Mouse (Mus musculus): ENCODE results near the gene Zdhhc4. TPM values are rescaled to one million over a fixed set of nuclear protein-coding genes. Genes with fewer than 3 reads are reported as not detected.
A peak's percentile ranks its signal among the peaks of the same experiment; 100 is the strongest.

The Zdhhc4 gene
- polyA plus RNA-seq, 1 experiment from 2014 or later: 71.3 TPM

GRCm38 (mm10) chr5:143359263-143359662 is 30.2 kb upstream of the Zdhhc4 start:
- Histone ChIP-seq H3K9me3 (no peaks in the 10 kb centered on the region), H3K4me3 (no peak overlapping the region), H3K27ac (replicated peaks) (no peak overlapping the region), H3K4me2 (no peak overlapping the region), H3K4me1 (replicated peaks) (peaks cover 17% of the 10 kb centered on the region), H3K36me3 (no peaks in the 10 kb centered on the region), H3K9ac (no peak overlapping the region), H3K27me3 (peaks cover 47% of the 10 kb centered on the region)
- 31% methylated on average over 7 of the region's 7 CpGs for WGBS
- no peak for ATAC-seq (ENCODE audit: low read depth)

GRCm38 (mm10) chr5:143357564-143357963 is 28.5 kb upstream of the Zdhhc4 start:
- ATAC-seq (ENCODE audit: low read depth): no peak
- 7% methylated on average over 28 of the region's 28 CpGs for WGBS
- peak overlapping the region; percentile 15 for H3K4me3 ChIP-seq
- peak overlapping the region; percentile 12; the same call in 1 of the 2 replicates for H3K9ac ChIP-seq
- no peaks in the 10 kb centered on the region for H3K36me3 ChIP-seq
- H3K4me1 ChIP-seq (replicated peaks): peaks cover 6% of the 10 kb centered on the region
- H3K27ac ChIP-seq (replicated peaks): no peak overlapping the region
- H3K27me3 ChIP-seq: peaks cover 38% of the 10 kb centered on the region
- peaks cover 3% of the 10 kb centered on the region; the same call in 1 of the 2 replicates for H3K9me3 ChIP-seq
- peak overlapping the region; percentile 46 for H3K4me2 ChIP-seq

- Histone ChIP-seq H3K4me1 (replicated peaks) (peaks cover 6% of the 10 kb centered on the region), H3K36me3 (no peaks in the 10 kb centered on the region), H3K9ac (peak within 1 kb of the TSS; percentile 12; the same call in 1 of the 2 replicates), H3K4me2 (peak within 1 kb of the TSS; percentile 46), H3K4me3 (peak within 1 kb of the TSS; percentile 15), H3K27me3 (peaks cover 38% of the 10 kb centered on the region), H3K27ac (replicated peaks) (no peak within 1 kb of the TSS), H3K9me3 (peaks cover 3% of the 10 kb centered on the region; the same call in 1 of the 2 replicates)
- ATAC-seq (ENCODE audit: low read depth): no peak
- 15% methylated on average over 17 of the region's 17 CpGs for WGBS
Measured at GRCm38 (mm10) chr5:143356686-143357388, 27.8 kb upstream of the Zdhhc4 start, which contains the start of gene Grid2ip. TSS of gene Grid2ip (plus strand) at chr5:143357338.

- Histone ChIP-seq H3K4me2 (no peak overlapping the region), H3K27ac (replicated peaks) (no peak overlapping the region), H3K36me3 (no peaks in the 10 kb centered on the region), H3K27me3 (peaks cover 38% of the 10 kb centered on the region), H3K4me1 (replicated peaks) (peaks cover 6% of the 10 kb centered on the region), H3K9me3 (peaks cover 5% of the 10 kb centered on the region; the same call in 1 of the 2 replicates), H3K9ac (no peak overlapping the region), H3K4me3 (no peak overlapping the region)
- no peak for ATAC-seq (ENCODE audit: low read depth)
- 39% methylated on average over 5 of the region's 5 CpGs for WGBS
Measured at GRCm38 (mm10) chr5:143356017-143356416, 27.0 kb upstream of the Zdhhc4 start.

- no peaks in the 10 kb centered on the region for H3K4me1 ChIP-seq (replicated peaks)
- ATAC-seq (ENCODE audit: low read depth): peak; percentile 50
- no peak overlapping the region for H3K9ac ChIP-seq
- no peaks in the 10 kb centered on the region for H3K36me3 ChIP-seq
- no peak overlapping the region for H3K4me3 ChIP-seq
- H3K27me3 ChIP-seq: no peaks in the 10 kb centered on the region; the same call in 1 of the 2 replicates
- H3K9me3 ChIP-seq: peaks cover 10% of the 10 kb centered on the region
- peak overlapping the region; percentile 42; the same call in 1 of the 2 replicates for H3K27ac ChIP-seq (replicated peaks)
- H3K4me2 ChIP-seq: no peak overlapping the region
- WGBS: 63% methylated on average over 8 of the region's 8 CpGs
Measured at GRCm38 (mm10) chr5:143346367-143346766, 17.3 kb upstream of the Zdhhc4 start.

- H3K27ac ChIP-seq (replicated peaks): no peak overlapping the region
- ATAC-seq (ENCODE audit: low read depth): no peak
- no peaks in the 10 kb centered on the region for H3K9me3 ChIP-seq
- H3K4me2 ChIP-seq: no peak overlapping the region
- WGBS: 54% methylated on average over 6 of the region's 6 CpGs
- no peak overlapping the region for H3K9ac ChIP-seq
- no peak overlapping the region for H3K4me3 ChIP-seq
- no peaks in the 10 kb centered on the region for H3K36me3 ChIP-seq
- peaks cover 15% of the 10 kb centered on the region for H3K27me3 ChIP-seq
- no peaks in the 10 kb centered on the region for H3K4me1 ChIP-seq (replicated peaks)
Measured at GRCm38 (mm10) chr5:143339603-143340002, 10.5 kb upstream of the Zdhhc4 start.

- ATAC-seq (ENCODE audit: low read depth): no peak
Measured at GRCm38 (mm10) chr5:143336559-143336958, 7.5 kb upstream of the Zdhhc4 start.

GRCm38 (mm10) chr5:143335089-143335460 is 6.0 kb upstream of the Zdhhc4 start:
- H3K9me3 ChIP-seq: no peaks in the 10 kb centered on the region
- no peak overlapping the region for H3K4me2 ChIP-seq
- peaks cover 2% of the 10 kb centered on the region for H3K4me1 ChIP-seq (replicated peaks)
- 78% methylated on average over 7 of the region's 7 CpGs for WGBS
- H3K36me3 ChIP-seq: 0 out of 2 replicates have a peak, but pooled peaks cover 3% of the 10 kb centered on the region
- H3K27ac ChIP-seq (replicated peaks): no peak overlapping the region
- peaks cover 15% of the 10 kb centered on the region for H3K27me3 ChIP-seq
- ATAC-seq (ENCODE audit: low read depth): no peak
- H3K9ac ChIP-seq: no peak overlapping the region
- no peak overlapping the region for H3K4me3 ChIP-seq

More at GRCm38 (mm10) chr5:143336559-143336958, 7.5 kb upstream of the Zdhhc4 start:
- H3K4me2 ChIP-seq: no peak overlapping the region
- peaks cover 15% of the 10 kb centered on the region for H3K27me3 ChIP-seq
- WGBS: 66% methylated on average over 6 of the region's 6 CpGs
- no peaks in the 10 kb centered on the region for H3K4me1 ChIP-seq (replicated peaks)
- H3K9ac ChIP-seq: no peak overlapping the region
- H3K27ac ChIP-seq (replicated peaks): no peak overlapping the region
- no peaks in the 10 kb centered on the region for H3K9me3 ChIP-seq
- no peak overlapping the region for H3K4me3 ChIP-seq
- 0 out of 2 replicates have a peak, but pooled peaks cover 3% of the 10 kb centered on the region for H3K36me3 ChIP-seq

GRCm38 (mm10) chr5:143334418-143335088 is 5.5 kb upstream of the Zdhhc4 start:
- H3K4me1 ChIP-seq (replicated peaks): peaks cover 7% of the 10 kb centered on the region
- ATAC-seq (ENCODE audit: low read depth): no peak
- no peak overlapping the region for H3K27ac ChIP-seq (replicated peaks)
- H3K4me3 ChIP-seq: no peak overlapping the region
- H3K4me2 ChIP-seq: no peak overlapping the region
- WGBS: 65% methylated on average over 14 of the region's 14 CpGs
- H3K27me3 ChIP-seq: peaks cover 15% of the 10 kb centered on the region
- H3K9ac ChIP-seq: peak overlapping the region; percentile 34; the same call in 1 of the 2 replicates
- H3K36me3 ChIP-seq: 0 out of 2 replicates have a peak, but pooled peaks cover 3% of the 10 kb centered on the region
- H3K9me3 ChIP-seq: no peaks in the 10 kb centered on the region

- no peak overlapping the region for H3K4me2 ChIP-seq
Measured at GRCm38 (mm10) chr5:143333872-143334271, 4.8 kb upstream of the Zdhhc4 start.

GRCm38 (mm10) chr5:143317288-143317610 is 11.8 kb downstream of the Zdhhc4 start:
- Histone ChIP-seq H3K27me3 (no peaks in the 10 kb centered on the region), H3K4me2 (no peak overlapping the region), H3K4me1 (replicated peaks) (peaks cover 24% of the 10 kb centered on the region), H3K36me3 (peaks cover 73% of the 10 kb centered on the region), H3K9me3 (no peaks in the 10 kb centered on the region), H3K9ac (no peak overlapping the region), H3K27ac (replicated peaks) (no peak overlapping the region), H3K4me3 (no peak overlapping the region)
- WGBS: 90% methylated on average over 8 of the region's 8 CpGs
- ATAC-seq (ENCODE audit: low read depth): no peak

More at GRCm38 (mm10) chr5:143333872-143334271, 4.8 kb upstream of the Zdhhc4 start:
- no peak overlapping the region for H3K27ac ChIP-seq (replicated peaks)
- 15% methylated on average over 5 of the region's 5 CpGs for WGBS
- ATAC-seq (ENCODE audit: low read depth): no peak
- no peak overlapping the region for H3K4me3 ChIP-seq
- H3K27me3 ChIP-seq: peaks cover 15% of the 10 kb centered on the region
- peak overlapping the region; percentile 34; the same call in 1 of the 2 replicates for H3K9ac ChIP-seq
- peaks cover 8% of the 10 kb centered on the region for H3K4me1 ChIP-seq (replicated peaks)
- 0 out of 2 replicates have a peak, but pooled peaks cover 3% of the 10 kb centered on the region for H3K36me3 ChIP-seq
- H3K9me3 ChIP-seq: no peaks in the 10 kb centered on the region

- no peak overlapping the region for H3K4me2 ChIP-seq
- no peak overlapping the region for H3K4me3 ChIP-seq
- H3K27me3 ChIP-seq: no peaks in the 10 kb centered on the region
- no peak overlapping the region for H3K27ac ChIP-seq (replicated peaks)
- peaks cover 29% of the 10 kb centered on the region for H3K4me1 ChIP-seq (replicated peaks)
- H3K9ac ChIP-seq: no peak overlapping the region
- WGBS: 93% methylated on average over 5 of the region's 5 CpGs
- no peaks in the 10 kb centered on the region for H3K9me3 ChIP-seq
- peaks cover 73% of the 10 kb centered on the region for H3K36me3 ChIP-seq
- ATAC-seq (ENCODE audit: low read depth): no peak
Measured at GRCm38 (mm10) chr5:143316605-143317287, 12.3 kb downstream of the Zdhhc4 start.
